In the genomic region with DNA sequence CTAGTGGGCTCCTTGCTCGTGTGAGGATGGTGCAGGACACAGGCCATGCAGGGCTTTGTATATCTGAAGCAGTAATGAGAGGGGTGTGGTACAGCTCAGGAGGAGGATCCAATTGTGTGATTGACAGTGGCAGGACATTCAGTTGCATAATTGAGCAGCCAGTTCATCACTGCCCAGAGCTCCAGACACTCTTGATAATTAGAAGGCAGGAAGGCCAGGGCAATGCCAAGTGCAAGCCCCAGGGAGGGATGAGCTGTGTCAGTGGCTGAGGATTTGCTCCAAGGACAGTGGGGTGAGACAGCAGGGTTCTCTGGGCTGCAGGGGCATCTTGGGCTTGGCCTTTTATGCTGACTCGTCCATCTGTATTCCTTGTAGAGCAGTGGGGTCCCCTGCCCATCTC, we compare ENCODE assay signal across 15 mouse cellular contexts. TPM values are rescaled to one million over a fixed set of nuclear protein-coding genes. Genes with fewer than 3 reads are reported as not detected.
"Had no signal": no experiment of that assay in that cellular context is flagged by ENCODE, and none has a peak within 500 bp of the region (broad histone marks: within the 10 kb centered on the region; RNA-seq: fewer than 3 reads in every experiment).

No protein-coding gene starts in this region.

- H3K4me2 ChIP-seq: liver, embryonic 12.5 days; lung, embryonic 14.5 days; midbrain, embryonic 11.5 days; stomach, embryonic 15.5 days had no signal

- DNase-seq: kidney, adult 11 months; kidney, adult 9 months; kidney, postnatal 14 days; left cerebral cortex, postnatal 4 days; lung, embryonic 14.5 days; lung, postnatal 14 days; right cerebral cortex, postnatal 14 days; thymus, adult 2 months; thymus, postnatal 25 days had no signal

- H3K9ac ChIP-seq: liver, embryonic 12.5 days; lung, embryonic 14.5 days; stomach, embryonic 15.5 days had no signal

- H3K9me3 ChIP-seq: stomach, embryonic 15.5 days had no signal

- ATAC-seq: liver, embryonic 12.5 days had no signal

- H3K4me1 ChIP-seq: liver, embryonic 12.5 days; megakaryocyte, embryonic 14.5 days; stomach, embryonic 15.5 days had no signal

- H3K27me3 ChIP-seq: liver, embryonic 12.5 days; megakaryocyte, embryonic 14.5 days; stomach, embryonic 15.5 days had no signal

- H3K27ac ChIP-seq: liver, embryonic 12.5 days; macrophage; stomach, embryonic 15.5 days had no signal

- H3K4me3 ChIP-seq: liver, embryonic 12.5 days; megakaryocyte, embryonic 14.5 days; stomach, embryonic 15.5 days had no signal

RNA-seq across cellular contexts. Expression of a gene that starts 35.2 kb away (rescaled TPM):
- total RNA-seq: neutrophil, adult 5-6 weeks had no signal
- polyA plus RNA-seq: macrophage had no signal
